Comparison of ENCODE assay signal across 10 mouse cellular contexts in the genomic region with DNA sequence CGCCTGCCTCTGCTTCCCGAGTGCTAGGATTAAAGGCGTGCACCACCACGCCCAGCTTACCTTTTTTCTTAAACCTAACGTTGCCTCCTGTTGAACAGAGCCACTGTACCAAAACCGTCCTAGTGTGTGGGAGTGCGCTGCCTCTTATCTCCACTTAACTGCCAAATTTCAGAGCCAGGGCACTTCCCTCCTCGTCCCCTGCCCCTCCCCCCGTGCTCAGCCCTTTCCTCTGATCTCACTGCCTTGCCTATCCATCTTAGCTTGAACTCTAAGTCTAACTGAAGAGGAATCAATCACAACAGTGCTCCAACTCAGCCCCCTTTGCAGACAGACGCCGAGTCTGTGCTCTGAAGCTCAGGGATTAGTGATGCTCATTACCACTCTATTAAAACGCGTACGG. TPM values are rescaled to one million over a fixed set of nuclear protein-coding genes. Genes with fewer than 3 reads are reported as not detected.
DNase-seq lines count a peak whose midpoint lies in the region; ATAC-seq and TF ChIP-seq lines count a peak whose summit lies in the region.
"Had no signal": no experiment of that assay in that cellular context is flagged by ENCODE, and none has a peak within 500 bp of the region (broad histone marks: within the 10 kb centered on the region; RNA-seq: fewer than 3 reads in every experiment).

No protein-coding gene starts in this region.

- H3K4me3 ChIP-seq in midbrain, embryonic 11.5 days (ENCODE audit: low read depth, low read length) = no peak overlapping the region
- H3K4me3 ChIP-seq in midbrain, postnatal 0 days (ENCODE audit: low read depth, low read length) = no peak overlapping the region
- H3K4me3 ChIP-seq in layer of hippocampus, adult 2 months = no peak overlapping the region
- H3K4me3 ChIP-seq: hindbrain, embryonic 10.5 days; limb, embryonic 15.5 days had no signal

- no peaks in the 10 kb centered on the region for H3K36me3 ChIP-seq in midbrain, embryonic 11.5 days (ENCODE audit: control insufficient read depth, insufficient read depth, low read length)
- H3K36me3 ChIP-seq in midbrain, postnatal 0 days (ENCODE audit: insufficient read depth, low read length) = no peaks in the 10 kb centered on the region

- peak; percentile 79 for ATAC-seq in midbrain, embryonic 11.5 days (ENCODE audit: low FRiP score)
- ATAC-seq in midbrain, postnatal 0 days (ENCODE audit: low FRiP score) = no peak
- ATAC-seq in inflammation-experienced regulatory T-cells, adult 6 months = peak; percentile 72

- 34% methylated on average over 14 of the region's 14 CpGs for WGBS in midbrain, embryonic 11.5 days
- WGBS in midbrain, postnatal 0 days = 31% methylated on average over 14 of the region's 14 CpGs

- peaks cover 7% of the 10 kb centered on the region for H3K4me1 ChIP-seq in midbrain, embryonic 11.5 days (ENCODE audit: control insufficient read depth, insufficient read depth, low read length)
- H3K4me1 ChIP-seq in midbrain, postnatal 0 days (ENCODE audit: insufficient read depth, low read length) = no peaks in the 10 kb centered on the region
- H3K4me1 ChIP-seq: limb, embryonic 15.5 days had no signal

- no peaks in the 10 kb centered on the region for H3K9me3 ChIP-seq in midbrain, embryonic 11.5 days (ENCODE audit: control insufficient read depth, low read length)
- no peaks in the 10 kb centered on the region for H3K9me3 ChIP-seq in midbrain, postnatal 0 days (ENCODE audit: low read length)
- H3K9me3 ChIP-seq: hindbrain, embryonic 10.5 days; limb, embryonic 15.5 days had no signal

- no peak for TF ChIP-seq CTCF in midbrain, postnatal 0 days (IDR thresholded peaks at IDR 0.05)
- TF ChIP-seq CTCF in brain, embryonic 14.5 days (IDR thresholded peaks at IDR 0.05; ENCODE audit: borderline replicate concordance, extremely low read depth, insufficient read depth, insufficient read length) = no peak
- no peak for TF ChIP-seq CTCF in layer of hippocampus, adult 2 months (conservative IDR thresholded peaks at IDR 0.05)

- no peak overlapping the region for H3K27ac ChIP-seq in midbrain, embryonic 11.5 days (ENCODE audit: low read depth, low read length)
- H3K27ac ChIP-seq in midbrain, postnatal 0 days (ENCODE audit: low read depth, low read length) = no peak overlapping the region
- no peak overlapping the region for H3K27ac ChIP-seq in layer of hippocampus, adult 2 months
- H3K27ac ChIP-seq: hindbrain, embryonic 10.5 days; limb, embryonic 15.5 days had no signal

- no peak overlapping the region for H3K4me2 ChIP-seq in midbrain, embryonic 11.5 days
- H3K4me2 ChIP-seq in midbrain, postnatal 0 days (ENCODE audit: low read depth, low read length, poor library complexity, severe bottlenecking) = no peak overlapping the region
- H3K4me2 ChIP-seq: limb, embryonic 15.5 days had no signal

- peak; percentile 86 for DNase-seq in midbrain, embryonic 11.5 days (ENCODE audit: low spot score, missing footprints)
- DNase-seq in midbrain, postnatal 0 days (ENCODE audit: low spot score) = no peak
- peak; percentile 35 for DNase-seq in brain, embryonic 14.5 days (ENCODE audit: low read depth)
- peak; percentile 29 for DNase-seq in thymus, postnatal 0 days (ENCODE audit: low spot score)
- DNase-seq in layer of hippocampus, adult 2 months (ENCODE audit: low spot score in 2 of 2) = no peak
- DNase-seq in gastrocnemius, adult 8-10 months (ENCODE audit: low spot score in 2 of 2) = no peak
- DNase-seq in adrenal gland, postnatal 4 days (ENCODE audit: low spot score in 2 of 2) = no peak

- H3K9ac ChIP-seq in midbrain, embryonic 11.5 days (ENCODE audit: low read length) = no peak overlapping the region
- H3K9ac ChIP-seq in midbrain, postnatal 0 days (replicated peaks; ENCODE audit: low read length, poor library complexity, severe bottlenecking) = no peak overlapping the region
- H3K9ac ChIP-seq: limb, embryonic 15.5 days had no signal

- no peaks in the 10 kb centered on the region for H3K27me3 ChIP-seq in midbrain, embryonic 11.5 days (ENCODE audit: control insufficient read depth, insufficient read depth, low read length)
- H3K27me3 ChIP-seq in midbrain, postnatal 0 days (ENCODE audit: insufficient read depth, low read length) = no peaks in the 10 kb centered on the region
- H3K27me3 ChIP-seq: limb, embryonic 15.5 days had no signal

- no peak for TF ChIP-seq POLR2A in brain, embryonic 14.5 days (IDR thresholded peaks at IDR 0.05; ENCODE audit: borderline replicate concordance, extremely low read depth, insufficient read depth, insufficient read length, poor library complexity, severe bottlenecking)

RNA-seq across cellular contexts. Expression of gene Nfkb1, which starts 54.9 kb away (rescaled TPM):
- polyA plus RNA-seq in midbrain, embryonic 11.5 days (2014; fragmentation: Nextera tagmentation; extraction: Ambion mirVana) = 10.5 and 10.8 TPM in 2 replicates
- total RNA-seq in midbrain, postnatal 0 days (2014; rRNA removed) = 26.2 and 27.0 TPM in 2 replicates
- 4.1 and 4.2 TPM in 2 replicates for polyA plus RNA-seq in midbrain, postnatal 0 days (2015; fragmentation: Nextera tagmentation; extraction: Ambion mirVana)
- 25.0 and 25.5 TPM in 2 replicates for polyA plus RNA-seq in brain, embryonic 14.5 days (2012; rRNA removed)
- 100 to 1,000 TPM in 2 of 3 experiments, 10 to 100 TPM in 1; 95.7 to 123 (median 121) TPM for polyA plus RNA-seq in inflammation-experienced regulatory T-cells, adult 6 months (2017; shearing (Covaris generic))
- 50.9 and 54.3 TPM in 2 replicates for polyA plus RNA-seq in thymus, postnatal 0 days (2015; fragmentation: Nextera tagmentation; extraction: Ambion mirVana)
- total RNA-seq in layer of hippocampus, adult 2 months (2021) = 10 to 100 TPM; 23.0 to 27.9 TPM
- 10 to 100 TPM; 17.2 to 21.6 (median 19.0) TPM for total RNA-seq in gastrocnemius, adult 8-10 months (2022)
- 10 to 100 TPM; 71.3 to 74.6 TPM for total RNA-seq in adrenal gland, postnatal 4 days (2021)

Comparison
In these comparisons a context has a peak if more than half of its experiments do, and no peak if none do; other contexts are left out.
1. DNase-seq: peak in midbrain, embryonic 11.5 days (single experiment), brain, embryonic 14.5 days (single experiment) and thymus, postnatal 0 days (single experiment); none in midbrain, postnatal 0 days (single experiment), layer of hippocampus, adult 2 months (0 of 2), gastrocnemius, adult 8-10 months (0 of 2) and adrenal gland, postnatal 4 days (0 of 2).